Mouse (Mus musculus): ENCODE measurements around the gene Mef2c.

The Mef2c gene

GRCm38 (mm10) chr13:83524902-83525715, 21.3 kb downstream of the Mef2c start:
- WGBS: 4% methylated on average over 7 of the region's 7 CpGs

DNA sequence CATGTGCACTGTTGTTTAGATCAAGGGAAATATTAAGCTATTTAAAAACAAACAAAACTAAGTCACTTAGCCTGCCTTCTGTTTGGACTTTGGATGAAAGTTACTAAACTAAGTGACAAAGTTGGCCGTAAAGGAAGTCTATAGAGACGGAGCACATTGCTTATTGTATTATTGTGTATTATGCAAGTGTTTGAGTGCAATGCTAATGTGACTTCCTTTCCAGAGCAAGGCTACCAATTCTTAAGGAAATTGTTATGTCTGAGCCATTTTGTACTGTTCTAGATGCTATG, 21.8 kb downstream of the Mef2c start:
- WGBS: 17% methylated on average over 2 of the region's 2 CpGs

DNA sequence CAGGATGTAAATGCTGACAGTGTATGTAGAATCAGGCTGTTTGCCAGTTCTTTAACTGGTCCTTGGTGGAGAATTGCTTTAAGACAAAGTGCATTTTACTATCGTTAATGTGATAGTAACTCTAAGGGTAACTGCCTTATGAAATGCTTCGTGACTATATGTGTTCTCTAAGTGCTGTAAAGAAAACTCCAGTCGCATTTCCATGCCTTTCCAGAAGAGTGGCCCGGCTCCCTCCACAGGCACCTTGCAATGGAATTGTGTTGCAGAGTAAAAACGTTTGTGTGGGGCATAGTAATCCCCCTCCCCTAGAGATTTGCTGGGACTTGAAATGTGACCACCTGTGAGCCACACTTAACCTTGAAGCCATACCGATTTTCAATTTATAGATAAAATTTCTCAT, 22.2 kb downstream of the Mef2c start:
- 16% methylated on average over 6 of the region's 6 CpGs for WGBS

DNA sequence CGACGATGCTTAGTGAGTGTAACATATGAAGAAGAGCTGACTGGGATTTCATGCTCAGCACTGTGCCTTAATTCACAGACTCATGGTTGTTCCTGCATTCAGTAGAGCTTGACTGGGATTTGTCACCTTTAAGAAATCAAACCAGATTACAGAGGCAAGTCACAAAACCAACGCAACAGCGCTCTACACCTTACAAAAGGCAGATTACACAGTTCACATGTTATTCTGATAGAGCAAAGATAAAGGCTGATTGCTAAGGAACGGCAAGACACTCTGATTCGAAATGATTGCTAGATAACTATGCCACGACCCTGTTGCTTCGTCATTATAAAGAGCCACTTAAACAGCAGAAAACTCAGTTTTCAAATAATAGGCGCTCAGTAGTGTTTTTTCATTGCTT, 24.1 kb downstream of the Mef2c start:
- WGBS: 28% methylated on average over 9 of the region's 9 CpGs

DNA sequence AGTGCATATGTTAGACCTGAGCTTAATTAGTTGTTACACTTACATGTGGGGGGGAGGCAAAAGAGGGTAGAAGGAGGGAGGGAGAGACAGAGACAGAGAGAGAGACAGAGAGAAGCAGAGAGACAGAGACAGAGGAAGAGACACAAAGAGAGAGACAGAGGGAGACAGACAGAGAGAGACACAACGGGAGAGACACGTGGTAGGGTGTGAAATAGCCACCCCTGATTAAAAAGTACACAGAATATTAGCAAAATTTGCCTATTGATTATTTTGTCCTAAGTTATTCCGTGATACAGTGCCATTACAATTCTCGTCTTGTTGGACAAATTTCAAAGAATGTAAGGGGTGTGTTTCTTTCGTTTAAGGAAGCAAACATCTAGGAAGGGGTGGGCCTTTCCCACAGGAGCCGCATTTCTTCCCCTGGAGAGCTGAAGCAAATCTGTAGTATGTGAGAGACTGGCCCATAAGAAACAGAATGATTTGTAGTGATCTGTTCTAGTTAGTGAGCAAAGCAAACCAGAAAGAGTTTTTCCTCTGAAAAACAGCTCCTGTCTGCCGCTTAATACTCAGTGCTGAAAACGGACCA, 26.0 kb downstream of the Mef2c start:
- 34% methylated on average over 8 of the region's 8 CpGs for WGBS

DNA sequence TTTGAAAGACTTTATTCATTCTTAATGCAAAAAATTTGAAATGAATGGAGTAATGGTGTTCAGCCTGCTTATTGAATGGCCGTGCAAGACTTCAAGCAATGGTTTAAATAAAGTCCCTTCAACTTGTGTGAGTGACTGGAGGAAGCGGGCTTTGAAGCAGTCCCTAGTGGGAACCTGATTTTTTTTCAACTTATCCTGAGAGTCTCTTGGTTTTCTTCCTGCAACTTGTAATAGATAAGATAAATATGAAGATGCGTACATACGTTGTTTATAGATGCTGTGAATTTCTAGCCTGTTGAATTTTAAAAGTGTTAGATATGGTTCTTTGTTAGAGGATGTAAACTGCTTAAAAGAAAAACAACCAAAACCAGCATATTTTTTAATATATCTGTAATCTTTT, 27.1 kb downstream of the Mef2c start:
- WGBS: 38% methylated on average over 4 of the region's 4 CpGs

DNA sequence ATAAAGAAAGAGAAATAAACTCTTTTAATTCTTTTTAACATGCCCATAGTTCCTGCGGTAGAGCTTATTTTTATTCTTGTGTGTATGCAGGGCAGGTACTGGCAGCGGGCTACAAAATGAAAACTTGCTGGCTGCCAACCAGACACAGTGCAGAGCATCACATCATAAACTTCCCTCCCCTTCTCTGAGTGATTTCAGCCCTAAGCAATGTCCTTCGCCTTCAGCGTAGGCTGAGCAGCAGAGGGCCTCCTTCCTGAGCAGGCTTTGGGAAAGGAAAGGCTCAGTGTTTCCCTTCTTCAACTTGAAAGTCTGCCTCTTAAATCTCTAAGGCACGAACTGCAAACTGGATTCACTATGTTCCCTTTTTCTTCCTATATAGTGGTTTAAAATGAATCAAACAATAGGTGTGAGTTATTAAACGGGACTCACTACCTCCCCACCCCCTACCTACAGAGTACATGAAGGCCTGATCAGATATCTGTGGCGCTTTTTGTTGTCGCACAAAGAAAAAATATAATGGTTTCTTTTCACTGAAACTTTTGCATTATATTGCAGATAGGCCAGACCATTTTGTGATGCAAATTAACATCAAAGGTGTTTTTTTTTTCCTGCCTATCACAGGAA, 28.2 kb downstream of the Mef2c start:
- WGBS: 17% methylated on average over 8 of the region's 8 CpGs

GRCm38 (mm10) chr13:83536361-83536760, 32.5 kb downstream of the Mef2c start:
- 58% methylated on average over 3 of the region's 3 CpGs for WGBS

DNA sequence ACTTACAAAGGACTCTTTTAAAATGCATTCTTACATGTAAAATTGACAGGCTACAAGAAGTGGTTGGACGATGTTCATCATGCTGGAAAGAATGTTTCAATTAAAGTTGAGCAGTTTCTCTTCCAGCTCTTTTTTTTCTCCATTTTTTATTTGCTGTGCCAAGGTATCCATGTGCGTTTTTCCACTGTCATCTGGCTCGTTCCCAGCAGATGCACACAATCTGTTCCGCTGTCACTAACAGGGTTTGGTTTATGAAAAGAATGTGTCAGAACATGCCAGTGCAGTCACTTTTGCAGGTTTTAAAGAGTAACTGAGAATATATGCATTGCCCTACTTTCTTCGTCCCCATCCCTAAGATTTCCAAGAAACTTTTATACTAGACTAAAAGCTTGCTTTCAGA, 33.3 kb downstream of the Mef2c start:
- 34% methylated on average over 5 of the region's 5 CpGs for WGBS

DNA sequence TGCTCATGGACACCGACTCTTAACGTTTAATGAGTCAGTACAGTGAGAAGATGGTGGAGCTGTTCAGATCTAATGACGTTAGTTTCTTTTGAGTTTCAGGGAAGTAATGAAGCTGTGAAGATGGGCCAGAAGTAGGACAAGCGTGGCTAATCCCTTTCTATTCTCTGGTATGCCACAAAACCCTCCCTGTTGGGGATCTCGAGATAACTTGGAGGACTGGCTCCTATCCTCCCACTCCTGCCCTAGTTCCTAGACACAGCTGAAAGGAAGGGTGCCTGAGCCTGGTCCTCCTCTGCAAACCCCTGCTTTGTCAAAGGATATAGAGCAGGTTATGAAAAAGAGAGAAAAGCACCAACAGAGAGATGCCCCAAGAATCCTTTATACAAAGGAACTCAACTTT, 38.8 kb downstream of the Mef2c start:
- WGBS: 36% methylated on average over 5 of the region's 5 CpGs

- WGBS: 35% methylated on average over 4 of the region's 4 CpGs
Observed at GRCm38 (mm10) chr13:83544707-83545106, 40.9 kb downstream of the Mef2c start.

DNA sequence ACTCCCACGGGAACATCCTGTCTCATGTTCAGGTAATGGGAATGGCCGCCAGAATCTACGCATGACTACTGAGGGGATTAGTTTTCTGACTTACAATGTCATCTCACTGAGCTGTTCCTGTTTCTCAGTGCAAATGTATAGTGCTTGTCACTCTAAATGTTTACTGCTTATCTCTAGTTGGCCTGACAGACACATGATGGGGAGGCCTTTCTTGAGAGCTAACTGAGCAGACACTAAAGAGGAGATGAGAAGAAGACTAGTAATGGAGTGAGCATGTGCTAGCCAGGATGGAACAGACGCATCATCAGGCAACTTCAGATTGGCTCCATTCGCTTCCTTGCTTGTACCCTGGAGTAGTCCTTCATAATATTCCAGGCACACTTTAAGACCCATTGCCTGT, 43.0 kb downstream of the Mef2c start:
- WGBS: 54% methylated on average over 5 of the region's 5 CpGs

GRCm38 (mm10) chr13:83552051-83552450, 48.2 kb downstream of the Mef2c start:
- WGBS: 48% methylated on average over 1 of the region's 1 CpGs

GRCm38 (mm10) chr13:83563261-83563660, 59.4 kb downstream of the Mef2c start:
- WGBS: 48% methylated on average over 2 of the region's 2 CpGs

DNA sequence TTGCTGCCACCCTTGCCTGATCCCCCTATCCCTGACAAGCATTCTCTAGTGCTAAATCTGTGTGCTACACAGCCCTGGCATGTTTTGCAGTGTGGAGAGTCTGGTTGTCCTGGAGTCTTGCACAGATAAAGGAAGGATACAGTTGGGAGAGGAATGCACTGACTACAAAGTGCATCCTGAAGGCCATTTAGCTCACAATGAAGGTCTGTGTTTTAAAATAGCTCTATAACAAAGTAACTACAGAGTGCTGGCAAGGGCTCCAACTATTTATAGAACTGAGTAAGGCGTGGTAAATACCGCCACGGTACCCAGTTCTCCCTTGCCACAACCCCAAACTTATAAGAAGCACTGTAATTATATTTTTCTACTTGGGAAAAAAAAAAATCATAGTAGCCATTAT, 61.9 kb downstream of the Mef2c start:
- WGBS: 13% methylated on average over 3 of the region's 3 CpGs

DNA sequence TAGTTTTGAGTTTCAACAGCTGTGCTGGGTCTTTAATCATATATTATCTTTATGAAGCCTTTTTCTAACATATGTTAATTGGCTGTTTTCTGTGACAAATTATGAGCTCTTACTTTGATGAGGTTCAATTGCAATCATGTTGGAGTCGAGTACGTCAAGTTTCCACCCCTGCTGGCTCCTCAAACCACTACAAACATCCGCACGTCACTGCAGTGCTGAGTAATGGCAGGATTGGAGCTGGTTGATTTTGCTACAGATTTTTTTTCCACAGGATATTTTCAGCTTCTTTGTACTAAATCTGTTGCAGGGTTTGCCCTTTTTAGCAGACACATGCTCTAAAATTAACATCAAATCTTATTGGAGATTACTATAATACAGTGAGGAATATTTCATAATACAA, 62.3 kb downstream of the Mef2c start:
- 25% methylated on average over 4 of the region's 4 CpGs for WGBS

DNA sequence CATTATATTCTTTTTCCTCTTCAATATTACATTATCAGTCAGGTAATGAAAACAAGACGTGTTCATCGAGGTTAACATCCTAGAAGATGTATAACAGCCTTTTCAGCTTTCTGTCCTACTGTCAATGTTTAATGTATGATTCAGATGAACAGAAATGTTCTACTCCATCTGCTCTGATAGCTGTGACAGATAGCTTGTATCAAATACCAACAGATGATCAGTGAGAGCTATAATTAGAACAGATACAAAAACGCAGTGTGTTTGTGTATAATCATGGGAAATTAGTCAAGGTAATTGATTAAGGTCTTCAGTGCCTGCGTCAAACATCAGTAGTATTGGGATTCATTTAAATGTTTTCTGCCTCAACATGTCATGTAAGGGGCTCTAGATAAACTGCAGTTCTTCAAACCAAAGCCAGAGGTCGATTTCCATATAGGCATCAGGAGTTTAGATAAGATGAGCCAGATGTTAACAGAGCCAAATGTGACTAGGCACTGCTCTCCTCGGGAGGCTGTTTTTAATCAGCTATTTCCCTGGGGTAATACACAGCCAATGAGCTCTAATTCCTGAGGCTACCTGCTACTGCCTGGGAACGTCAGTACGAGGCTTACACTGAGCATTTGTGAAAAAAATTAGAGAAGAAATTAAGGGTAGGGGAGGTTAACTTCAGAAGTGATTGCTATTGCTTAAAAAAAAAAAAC, 63.1 kb downstream of the Mef2c start:
- 34% methylated on average over 8 of the region's 8 CpGs for WGBS

GRCm38 (mm10) chr13:83567681-83568080, 63.8 kb downstream of the Mef2c start:
- WGBS: 36% methylated on average over 3 of the region's 3 CpGs

DNA sequence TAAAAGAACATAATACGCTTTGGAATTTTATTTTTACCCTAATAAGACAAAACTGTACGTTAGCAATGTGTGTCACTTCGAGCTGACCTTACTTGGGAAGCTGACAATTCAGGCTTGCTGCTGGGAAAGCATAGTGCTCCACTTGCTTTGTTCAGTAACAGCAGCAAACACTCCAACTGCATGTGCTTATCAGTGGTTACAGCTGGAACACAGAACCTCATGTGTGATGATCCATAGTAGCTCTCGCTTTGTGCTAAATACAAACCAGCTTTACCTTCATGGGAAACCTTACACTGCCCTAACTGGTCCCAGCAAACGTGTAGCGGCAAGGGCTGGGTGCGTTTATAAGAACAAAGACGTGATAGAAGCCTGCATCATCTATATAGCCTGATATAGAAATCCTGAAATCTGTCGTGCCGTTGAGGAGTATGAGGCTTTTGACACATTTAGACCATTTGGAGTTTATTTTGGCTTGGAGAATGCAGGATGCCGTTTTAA, 65.0 kb downstream of the Mef2c start:
- 41% methylated on average over 11 of the region's 11 CpGs for WGBS

GRCm38 (mm10) chr13:83571973-83572447, 68.2 kb downstream of the Mef2c start:
- WGBS: 30% methylated on average over 7 of the region's 7 CpGs

DNA sequence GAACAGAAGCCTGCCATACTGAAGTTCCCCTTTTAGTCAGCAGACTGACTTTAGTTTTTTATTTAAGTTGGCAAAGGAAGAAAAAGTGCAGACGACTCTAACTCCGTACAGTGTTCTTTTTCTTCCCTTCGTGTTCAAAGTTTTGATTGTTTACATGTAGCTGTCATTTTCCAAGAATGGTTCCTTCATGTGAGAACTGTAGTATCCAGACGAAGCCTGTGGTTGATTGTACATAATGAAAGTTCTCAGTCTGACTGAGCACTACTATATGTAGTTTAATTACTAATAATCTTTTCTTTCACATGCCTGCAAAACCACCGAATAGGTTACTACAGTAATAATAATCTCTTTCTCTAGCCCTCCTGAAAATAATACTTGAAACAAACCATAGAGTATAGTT, 68.6 kb downstream of the Mef2c start:
- WGBS: 18% methylated on average over 5 of the region's 5 CpGs

- 41% methylated on average over 4 of the region's 4 CpGs for WGBS
Observed at GRCm38 (mm10) chr13:83573327-83573726, 69.5 kb downstream of the Mef2c start.

Data from cerebral cortex, adult 2 months (tissue).